Mouse (Mus musculus): ENCODE measurements around the gene Cyp1b1.

Gene Cyp1b1

DNA sequence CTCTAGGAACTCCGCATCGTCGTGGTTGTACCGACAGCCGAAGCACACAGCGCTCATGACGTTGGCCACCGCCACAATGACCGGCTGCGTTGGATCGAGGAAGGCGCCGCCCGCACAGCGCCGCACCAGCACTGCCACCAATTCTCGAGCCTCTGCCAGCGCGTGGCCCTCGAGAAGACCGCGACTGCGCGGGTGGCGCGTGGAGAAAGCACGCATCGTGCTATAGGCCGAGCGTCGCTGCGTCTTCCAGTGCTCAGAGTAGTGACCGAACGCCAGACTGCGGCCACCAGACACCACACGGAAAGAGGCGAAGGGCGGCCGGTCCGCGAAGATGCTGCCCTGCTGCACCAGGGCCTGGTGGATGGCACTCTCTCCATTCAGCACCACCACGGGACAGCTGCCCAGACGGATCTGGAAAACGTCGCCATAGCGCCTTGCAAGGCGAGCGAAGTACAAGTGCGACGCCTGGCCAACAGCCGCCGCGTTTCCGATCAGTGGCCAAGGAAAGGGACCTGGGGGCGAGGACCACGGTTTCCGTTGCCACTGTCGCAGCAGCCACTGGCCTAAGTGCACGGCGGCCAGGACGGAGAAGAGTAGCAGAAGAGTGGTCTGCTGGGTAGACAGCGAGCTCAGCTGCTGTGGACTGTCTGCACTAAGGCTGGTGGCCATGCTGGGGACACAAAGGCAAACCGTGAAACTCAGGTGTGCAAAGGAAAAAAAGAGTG is 1.1 kb downstream of the Cyp1b1 start:
- DNase-seq (ENCODE audit: low spot score in 2 of 2), result peak in 1 of 2 experiments; percentile 44

DNA sequence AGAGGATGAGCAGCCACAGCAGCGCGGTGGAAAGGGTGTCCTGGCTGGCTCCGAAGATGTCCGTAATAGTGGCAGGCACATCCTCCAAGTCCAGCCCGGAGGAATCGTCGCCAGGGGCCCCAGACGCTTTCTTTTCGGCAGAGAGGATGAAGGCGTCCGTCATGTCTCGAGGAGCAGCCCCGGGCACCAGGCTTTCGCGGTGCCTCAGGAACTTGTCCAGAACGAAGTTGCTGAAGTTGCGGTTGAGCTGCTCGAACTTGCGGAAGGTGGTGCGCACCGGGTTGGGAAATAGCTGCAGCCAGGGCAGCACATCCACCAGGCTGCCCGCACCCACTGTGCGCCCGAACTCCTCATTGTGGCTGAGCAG is 1.6 kb downstream of the Cyp1b1 start:
- peak in 1 of 2 experiments; percentile 39 for DNase-seq (ENCODE audit: low spot score in 2 of 2)

DNA sequence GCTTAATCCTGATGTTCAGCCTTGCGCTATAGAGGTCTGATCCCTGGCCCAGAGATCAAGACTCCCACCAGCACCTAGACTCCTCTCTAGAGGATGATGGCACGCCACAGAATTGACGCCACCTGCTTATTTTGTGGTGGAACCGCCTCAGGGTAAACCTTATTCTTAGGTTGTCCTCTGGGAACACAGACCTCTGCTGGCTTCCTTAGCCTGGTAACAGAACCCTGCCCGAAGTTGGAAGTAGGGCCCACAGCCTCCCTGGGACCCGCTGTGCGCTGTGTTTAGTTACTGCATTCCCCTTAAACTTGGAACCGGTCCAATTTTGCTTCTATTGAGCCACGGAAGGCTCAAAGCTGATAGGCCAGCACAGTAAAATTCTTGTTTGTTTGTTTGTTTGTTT is 2.3 kb downstream of the Cyp1b1 start:
- DNase-seq (ENCODE audit: low spot score in 2 of 2), result no peak

DNA sequence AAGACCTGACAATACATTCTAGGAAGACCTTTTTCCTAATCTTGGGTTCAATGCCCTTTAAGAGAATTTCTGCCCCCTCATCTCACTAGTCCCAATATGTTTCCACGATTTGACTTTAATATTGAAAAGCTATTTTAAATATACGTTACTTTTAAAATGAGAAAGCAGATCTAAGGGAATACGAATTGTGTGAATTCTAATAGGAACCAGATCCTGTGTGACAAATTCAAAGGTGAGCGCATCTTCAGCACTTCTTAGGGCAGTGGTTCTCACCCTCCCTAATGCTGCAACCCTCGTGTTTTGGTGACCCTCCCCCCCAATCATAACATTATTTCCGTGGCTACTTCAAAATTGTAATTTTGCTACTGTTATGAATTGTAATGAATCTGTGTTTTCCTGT is 2.9 kb downstream of the Cyp1b1 start:
- no peak for DNase-seq (ENCODE audit: low spot score in 2 of 2)

DNA sequence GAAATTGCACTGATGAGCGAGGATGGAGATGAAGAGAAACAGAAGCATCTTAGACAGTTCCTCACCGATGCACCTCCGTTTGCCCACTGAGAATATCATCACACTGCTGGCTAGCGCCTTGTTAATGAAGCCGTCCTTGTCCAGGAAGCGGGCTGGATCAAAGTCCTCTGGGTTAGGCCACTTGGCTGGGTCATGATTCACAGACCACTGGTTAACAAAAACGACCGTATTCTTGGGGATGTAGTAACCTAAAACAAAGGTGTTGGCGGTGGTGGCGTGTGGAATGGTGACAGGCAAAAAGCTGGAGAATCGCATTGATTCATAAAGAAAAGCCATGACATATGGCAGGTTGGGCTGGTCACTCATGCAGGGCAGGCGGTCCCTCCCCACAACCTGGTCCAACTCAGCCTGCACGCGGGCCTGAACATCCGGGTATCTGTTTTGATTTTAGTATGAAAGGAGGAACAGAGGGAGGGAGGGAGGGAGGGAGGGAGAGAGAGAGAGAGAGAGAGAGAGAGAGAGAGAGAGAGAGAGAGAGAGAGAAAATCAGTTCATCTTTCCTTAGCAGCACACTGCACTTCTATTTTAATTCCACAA is 4.5 kb downstream of the Cyp1b1 start:
- no peak for DNase-seq (ENCODE audit: low spot score in 2 of 2)

DNA sequence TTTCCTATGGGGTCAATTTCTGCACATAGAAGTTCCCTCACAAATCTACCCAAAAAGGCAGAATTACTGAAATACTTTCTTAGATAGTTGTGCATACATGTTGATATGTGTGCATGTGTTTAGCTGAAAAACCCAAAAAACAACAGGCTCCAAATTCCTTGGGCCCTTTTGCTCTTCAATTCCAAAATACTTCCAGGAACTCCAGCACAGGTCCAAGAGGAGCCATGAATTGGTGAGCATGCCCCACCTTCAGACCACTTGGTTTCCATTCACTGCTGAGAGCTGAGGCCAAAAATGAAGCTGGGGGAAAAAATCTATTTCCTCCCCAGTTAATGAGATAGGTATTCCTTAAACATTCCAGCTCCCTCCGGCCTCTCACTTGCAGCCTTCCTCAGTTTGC is 5.1 kb downstream of the Cyp1b1 start:
- no peak for DNase-seq (ENCODE audit: low spot score in 2 of 2)

DNA sequence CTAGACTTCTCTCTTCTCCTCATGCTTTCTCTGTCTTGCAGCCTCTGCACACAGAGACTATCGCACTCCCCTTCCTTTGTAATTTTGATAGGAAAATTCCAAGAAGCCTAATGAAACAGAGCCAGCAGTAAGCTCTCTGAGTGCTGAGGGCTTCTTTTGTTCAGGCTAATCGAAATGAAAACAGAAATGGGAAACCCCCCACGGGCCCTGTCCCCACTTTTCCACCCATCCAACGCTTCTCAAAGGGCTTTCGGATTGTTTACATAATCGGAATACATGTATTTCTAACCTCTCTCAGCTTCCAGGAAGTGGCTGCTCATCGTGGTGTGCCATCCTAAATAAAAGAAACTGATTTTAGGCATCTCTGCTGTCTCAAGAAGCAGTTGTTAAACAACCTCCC is 6.7 kb downstream of the Cyp1b1 start:
- DNase-seq (ENCODE audit: low spot score in 2 of 2), result no peak

DNA sequence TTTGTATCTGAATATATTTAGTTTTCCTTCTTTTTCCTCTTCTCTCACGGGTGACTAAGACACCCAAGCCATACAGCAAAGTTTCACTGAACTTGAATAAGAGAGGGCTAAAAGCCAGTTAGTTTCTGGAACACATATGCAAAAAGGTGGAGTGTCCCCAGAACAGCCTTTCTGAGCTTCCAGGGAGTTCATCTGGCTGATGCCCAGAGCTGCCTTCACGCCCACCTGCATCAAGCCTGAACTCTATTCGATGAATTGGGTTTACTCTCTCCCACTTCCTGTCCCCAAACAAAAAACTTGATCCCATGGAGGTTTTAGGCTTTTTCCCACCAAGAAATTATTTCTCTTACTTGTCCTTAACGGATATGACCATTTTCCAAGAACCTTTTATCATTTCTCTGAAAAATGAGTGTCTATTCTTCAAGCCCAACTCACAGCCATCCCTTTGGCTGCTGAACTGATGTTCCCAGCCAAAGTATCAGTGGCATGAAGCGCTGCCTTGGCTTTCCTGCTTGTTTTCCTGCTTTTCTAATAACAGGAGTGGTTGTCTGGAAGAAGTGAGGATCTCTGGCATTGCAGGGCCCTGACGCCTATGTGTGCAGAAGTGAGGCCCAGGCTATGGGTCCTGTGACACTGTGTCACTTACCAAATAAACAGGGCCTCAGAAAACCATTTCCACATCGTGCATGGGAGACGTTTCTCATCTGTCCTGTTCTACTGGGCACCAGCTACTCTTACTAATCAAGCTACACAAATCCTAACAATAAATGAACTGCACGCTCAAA is 9.0 kb downstream of the Cyp1b1 start:
- DNase-seq (ENCODE audit: low spot score in 2 of 2), result no peak

DNA sequence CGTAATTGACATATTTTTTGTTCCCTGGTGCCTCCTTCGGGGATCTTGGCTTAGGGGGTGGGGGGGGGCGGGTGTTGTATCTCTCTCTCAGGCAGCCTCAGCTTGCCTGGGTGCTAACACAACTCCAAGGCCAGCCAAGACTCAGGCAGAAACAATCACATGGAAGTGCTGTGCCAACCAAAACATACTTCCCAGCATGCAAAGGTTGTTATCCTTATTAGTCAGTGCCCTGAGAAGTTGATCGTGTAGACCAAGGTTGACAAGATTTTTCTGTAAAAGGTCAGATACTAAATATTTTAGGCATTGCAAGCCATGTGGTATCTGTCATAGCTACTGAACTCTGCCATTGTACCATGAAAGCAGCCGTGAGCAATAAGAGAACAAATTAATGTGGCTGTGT is 14.0 kb downstream of the Cyp1b1 start:
- DNase-seq (ENCODE audit: low spot score in 2 of 2), result no peak

DNA sequence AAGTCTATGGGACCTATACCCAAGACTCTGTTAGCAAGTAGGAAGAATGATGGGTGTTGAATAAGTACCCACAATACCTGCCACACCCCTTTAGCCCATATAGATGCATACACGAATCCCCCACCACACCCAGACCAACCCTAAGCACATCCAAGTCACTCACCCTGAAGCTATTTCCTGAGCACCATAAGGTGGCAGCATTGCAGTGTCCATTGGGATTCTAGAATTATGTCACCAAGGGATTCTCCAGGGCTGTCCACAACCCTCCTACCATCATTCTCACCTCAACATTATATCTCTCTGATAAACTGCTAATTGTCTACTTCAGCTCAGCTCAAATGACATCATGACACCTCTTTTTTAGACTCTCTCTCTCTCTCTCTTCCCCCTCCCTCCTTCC is 15.7 kb downstream of the Cyp1b1 start:
- DNase-seq (ENCODE audit: low spot score in 2 of 2), result no peak

DNA sequence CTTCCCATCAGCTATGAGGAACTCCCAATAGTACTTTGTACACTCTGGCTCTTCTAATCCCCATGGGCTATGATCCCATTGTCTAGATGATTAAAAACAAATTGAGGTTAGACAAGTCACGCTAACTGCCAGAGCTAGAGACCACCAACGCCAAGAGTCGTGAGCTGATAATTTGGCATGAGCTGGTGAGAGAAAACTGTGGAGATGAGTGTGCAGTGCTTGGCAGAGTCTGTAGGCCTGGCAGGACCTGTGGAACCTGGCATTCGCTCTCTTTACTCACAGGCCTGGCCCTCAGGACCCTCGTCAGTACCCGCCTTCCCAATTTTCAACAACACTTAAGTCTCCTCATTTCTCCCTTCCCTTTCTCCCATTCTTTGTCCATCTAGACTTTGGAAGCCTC is 19.3 kb downstream of the Cyp1b1 start:
- no peak for DNase-seq (ENCODE audit: low spot score in 2 of 2)

DNA sequence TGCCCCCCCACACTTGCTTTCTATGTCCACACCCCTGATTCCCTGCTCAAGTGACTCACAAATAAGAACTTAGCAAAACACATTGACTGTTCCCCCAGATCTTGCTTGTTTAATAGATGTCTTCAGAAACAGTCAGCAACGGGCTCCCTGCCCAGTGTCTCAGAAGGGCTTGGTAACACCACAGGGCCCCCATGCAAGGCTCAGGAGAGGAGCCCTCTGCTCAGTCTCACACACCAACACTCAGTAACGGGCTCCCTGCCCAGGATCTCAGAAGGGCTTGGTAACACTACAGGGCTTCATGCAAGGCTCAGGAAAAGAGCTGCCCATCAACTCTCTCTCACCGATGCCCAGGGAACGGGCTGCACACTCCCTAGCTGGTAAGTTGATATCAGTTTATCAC is 19.8 kb downstream of the Cyp1b1 start:
- no peak for DNase-seq (ENCODE audit: low spot score in 2 of 2)

DNA sequence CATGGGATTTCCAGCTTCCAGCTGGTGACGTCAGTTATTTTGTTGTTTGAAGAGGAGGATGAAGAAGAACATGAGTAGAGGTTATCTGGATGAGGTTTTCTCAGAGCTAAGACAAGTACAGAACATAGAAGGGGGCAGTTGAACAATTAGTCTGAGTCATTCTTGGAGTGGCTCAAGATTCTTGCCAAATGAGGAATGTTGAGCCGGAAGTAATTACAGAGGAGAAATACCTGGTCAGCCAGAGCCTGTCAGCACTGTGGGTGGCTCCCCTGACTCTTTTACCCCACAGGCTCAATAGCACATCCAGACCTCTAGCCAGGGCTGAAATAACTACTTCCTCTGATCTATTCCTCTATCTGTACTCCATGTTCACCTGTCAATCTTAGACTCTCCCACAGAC is 44.0 kb downstream of the Cyp1b1 start:
- no peak for DNase-seq (ENCODE audit: low spot score in 2 of 2)

DNA sequence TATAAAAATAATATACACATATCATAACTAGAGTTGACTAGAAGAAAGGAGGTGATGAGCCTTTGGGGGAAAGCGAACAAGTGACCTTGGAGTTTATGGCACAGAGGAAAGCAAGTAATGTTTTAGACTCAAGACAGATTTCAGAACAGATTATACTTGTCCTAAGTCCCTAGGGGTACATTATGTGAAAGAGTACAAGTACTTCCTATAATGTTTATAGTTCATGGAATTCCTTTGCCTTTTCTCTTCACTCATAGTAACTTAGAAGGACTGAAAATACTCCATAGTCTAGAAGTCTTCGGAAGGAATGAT is 50.8 kb downstream of the Cyp1b1 start:
- no peak for DNase-seq (ENCODE audit: low spot score in 2 of 2)

DNA sequence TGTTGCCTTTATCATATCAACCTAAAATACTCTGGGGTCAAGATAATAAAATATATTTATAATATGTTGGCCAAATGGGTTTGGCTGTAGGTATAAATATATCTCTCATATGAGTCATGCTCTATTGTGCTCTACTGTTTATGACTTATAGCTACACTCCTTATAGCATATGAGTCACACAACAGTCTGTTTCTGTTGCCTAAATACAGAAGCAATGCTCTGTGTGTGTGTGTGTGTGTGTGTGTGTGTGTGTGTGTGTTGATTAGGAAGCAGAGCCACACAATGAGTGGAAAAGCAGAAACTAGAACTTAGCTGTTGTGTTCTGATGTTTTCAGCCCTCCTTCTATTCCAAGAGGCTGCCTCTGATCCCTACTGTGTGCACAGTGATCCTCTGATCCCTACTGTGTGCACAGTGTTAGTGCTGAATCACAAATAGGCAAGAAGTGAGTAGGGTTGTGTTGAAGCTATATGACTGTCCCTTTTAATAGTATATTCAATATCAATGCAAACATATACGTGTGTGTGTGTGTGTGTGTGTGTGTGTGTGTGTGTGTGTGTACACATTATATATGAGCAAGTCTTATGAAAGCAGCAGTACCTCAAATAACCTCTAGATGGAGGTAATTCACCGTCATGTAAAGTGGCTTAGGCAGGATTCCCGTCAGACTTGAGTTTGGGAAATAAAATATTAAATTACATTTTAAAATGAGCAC is 51.3 kb downstream of the Cyp1b1 start:
- DNase-seq (ENCODE audit: low spot score in 2 of 2), result no peak

DNA sequence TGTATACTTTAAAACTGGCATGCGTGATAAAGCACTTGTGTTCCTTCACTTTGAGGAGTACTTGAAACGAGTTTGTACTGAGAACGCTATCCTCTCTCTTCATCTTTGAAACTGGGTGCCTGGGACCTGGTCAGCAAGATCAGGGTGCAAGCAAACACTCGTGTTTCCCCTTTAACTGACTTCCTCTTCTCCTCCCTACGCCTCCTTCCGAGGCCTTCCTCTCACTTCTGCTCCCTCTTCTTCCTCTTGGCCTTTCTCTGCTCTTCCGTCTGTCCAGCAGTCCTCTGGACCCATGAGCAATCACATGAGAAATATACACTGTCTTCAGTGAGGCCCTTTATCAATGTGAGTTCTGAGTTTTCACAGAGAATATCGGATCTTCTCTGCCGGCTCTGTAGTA is 53.0 kb downstream of the Cyp1b1 start:
- DNase-seq (ENCODE audit: low spot score in 2 of 2), result no peak

DNA sequence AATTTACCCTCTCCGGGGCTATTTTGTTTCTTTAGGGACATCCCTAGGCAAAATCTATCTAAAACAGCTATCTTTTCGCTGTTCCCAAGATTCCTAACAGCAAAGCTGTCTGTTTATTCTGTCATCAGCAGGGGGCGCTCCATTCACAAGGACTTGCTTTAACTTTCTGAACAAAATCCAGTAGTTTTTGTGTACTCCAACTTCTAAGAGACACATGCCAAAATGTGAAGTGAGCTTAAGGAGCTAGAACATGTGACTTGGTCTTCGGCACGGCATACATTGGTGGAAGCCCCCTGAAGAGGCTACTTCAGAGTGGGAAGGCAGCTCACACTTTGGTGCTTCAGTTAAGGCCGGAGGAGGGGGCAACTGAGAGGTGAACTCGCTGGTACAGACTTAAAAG is 53.5 kb downstream of the Cyp1b1 start:
- DNase-seq (ENCODE audit: low spot score in 2 of 2), result peak; percentile 21 to 41

DNA sequence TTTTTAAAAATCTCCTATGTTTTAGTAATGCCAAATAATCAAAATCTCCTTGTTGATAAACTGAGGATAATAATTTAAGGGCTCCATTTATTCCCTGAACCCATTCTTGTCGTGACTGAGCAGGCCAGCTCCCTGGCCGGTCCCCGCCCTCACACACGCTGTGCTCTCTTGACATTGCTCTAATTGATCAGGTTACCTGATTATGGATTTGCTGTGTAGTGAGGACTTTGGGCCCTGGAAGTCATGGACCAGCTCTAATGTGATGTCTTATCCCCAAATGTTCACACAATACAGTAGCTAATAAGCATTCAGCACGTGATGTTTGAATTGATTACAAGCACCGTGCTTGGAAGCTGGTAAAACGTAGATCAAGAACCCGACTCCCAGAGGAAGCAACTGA is 56.0 kb downstream of the Cyp1b1 start:
- no peak for DNase-seq (ENCODE audit: low spot score in 2 of 2)

DNA sequence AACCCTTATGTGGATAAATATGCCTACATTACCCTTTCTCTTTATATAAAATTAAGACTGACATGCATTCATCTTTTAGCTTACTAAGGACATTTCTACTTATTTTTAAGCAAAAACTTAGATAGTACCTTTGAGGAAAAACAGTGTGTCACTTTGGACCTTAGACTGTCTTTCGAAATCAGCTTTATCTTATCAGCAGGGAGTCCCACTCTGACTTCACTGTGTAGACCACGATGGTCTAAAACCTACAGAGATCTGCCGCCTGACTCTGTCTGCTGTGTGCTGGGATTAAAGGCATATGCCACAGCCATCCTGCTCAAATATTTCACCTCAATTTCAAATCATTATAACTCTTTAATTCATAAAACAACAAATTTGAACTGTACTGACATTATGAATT is 56.4 kb downstream of the Cyp1b1 start:
- DNase-seq (ENCODE audit: low spot score in 2 of 2), result no peak

DNA sequence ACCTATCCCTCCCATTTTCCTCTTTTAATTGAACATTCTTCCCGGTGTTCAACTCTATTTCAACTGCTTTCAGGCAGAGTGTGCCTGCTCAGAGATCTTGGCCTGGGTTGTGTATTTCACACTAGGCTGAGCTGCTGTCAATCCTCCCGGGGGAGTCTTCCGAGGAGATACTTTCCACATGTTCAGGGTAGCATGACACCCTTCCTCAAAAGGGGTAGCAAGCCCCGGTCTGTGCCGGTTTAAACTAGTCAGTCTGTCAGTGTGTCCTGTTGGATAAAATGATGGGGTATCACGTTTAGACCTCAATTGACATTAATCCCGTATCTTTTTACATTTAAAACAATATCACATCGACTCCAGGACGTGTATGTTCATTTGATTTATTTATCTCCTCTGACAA is 57.1 kb downstream of the Cyp1b1 start:
- no peak for DNase-seq (ENCODE audit: low spot score in 2 of 2)

DNA sequence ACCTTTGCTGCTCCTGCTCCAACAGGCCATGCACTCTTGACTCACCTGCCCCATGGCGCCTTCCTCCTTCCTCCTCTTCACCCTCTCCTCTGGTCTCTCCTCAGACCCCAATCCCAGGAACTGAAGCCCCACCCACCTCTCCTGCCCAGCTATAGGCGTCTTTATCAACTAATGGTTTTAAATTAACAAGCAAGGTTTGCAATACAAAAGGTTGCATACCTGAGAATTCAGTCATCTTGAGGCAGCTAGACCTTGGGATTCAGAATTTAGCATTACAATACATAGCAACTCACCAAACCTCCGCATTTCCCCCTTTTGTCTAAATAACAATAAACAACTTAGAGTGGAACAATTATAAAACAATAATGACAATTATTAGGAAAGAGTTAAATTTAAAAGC is 60.7 kb downstream of the Cyp1b1 start:
- DNase-seq (ENCODE audit: low spot score in 2 of 2), result no peak

DNA sequence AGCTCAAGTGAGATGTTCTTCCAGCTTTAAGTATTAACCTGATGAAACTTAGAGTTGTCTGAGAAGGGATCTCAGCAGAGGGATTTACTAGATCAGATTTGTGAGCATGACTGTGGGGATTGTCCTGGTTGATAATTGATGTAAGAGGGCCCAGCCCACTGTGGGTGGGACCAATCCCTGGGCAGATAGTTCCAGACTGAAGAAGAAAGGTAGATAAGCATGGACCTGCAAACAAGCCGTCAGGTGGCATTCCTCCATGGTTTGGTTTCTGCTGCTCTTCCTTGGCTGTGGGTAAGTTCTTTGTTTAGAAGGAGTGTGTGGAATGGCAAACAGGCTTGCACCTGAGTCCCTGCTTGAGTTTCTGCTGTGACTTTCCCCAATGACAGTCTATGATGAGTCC is 61.7 kb downstream of the Cyp1b1 start:
- DNase-seq (ENCODE audit: low spot score in 2 of 2), result no peak

Measured in urinary bladder, adult 18-20 months (tissue).